10 mouse cellular contexts compared by ENCODE assay signal in the genomic region with DNA sequence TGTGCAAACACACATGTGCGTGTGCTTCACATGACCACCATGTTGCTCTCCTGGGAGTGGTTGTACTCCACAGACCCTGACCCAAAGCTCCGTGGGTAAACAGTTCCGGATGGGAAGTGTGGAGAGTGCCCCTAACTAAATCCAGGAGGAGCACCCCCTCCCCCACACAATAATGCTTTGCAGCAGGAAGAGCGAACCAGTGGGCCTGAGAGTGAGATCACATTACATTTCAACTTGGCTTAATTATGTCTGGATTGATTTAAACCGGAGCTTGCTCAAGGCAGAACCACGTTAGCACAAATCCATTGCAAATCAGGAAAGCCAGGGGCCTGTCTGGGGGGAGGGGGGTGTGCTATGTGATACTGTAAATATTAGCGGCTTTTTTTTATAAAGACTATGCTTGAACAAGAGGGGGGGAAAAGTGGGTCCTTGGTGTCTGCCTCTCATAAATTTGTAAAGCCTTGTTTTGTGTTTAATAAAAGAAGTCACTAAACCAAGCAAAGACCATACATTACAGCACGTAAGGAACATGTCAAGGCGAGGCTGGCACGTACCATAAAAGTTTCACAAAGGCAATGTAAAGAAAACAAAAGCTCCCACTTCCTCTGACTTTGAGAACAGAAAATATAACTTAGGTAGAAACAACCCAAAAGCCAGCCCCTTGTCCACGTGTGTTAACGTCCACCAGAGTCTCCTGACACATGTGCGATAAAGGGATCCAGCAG.
A peak's percentile ranks its signal among the peaks of the same experiment; 100 is the strongest.
DNase-seq lines count a peak whose midpoint lies in the region; ATAC-seq and TF ChIP-seq lines count a peak whose summit lies in the region.
"Had no signal": no experiment of that assay in that cellular context is flagged by ENCODE, and none has a peak within 500 bp of the region (broad histone marks: within the 10 kb centered on the region; RNA-seq: fewer than 3 reads in every experiment).

No protein-coding gene starts in this region.

- H3K4me1 ChIP-seq in lung, embryonic 14.5 days (ENCODE audit: insufficient read depth) = peaks cover 9% of the 10 kb centered on the region; the same call in 1 of the 2 replicates
- peaks cover 48% of the 10 kb centered on the region for H3K4me1 ChIP-seq in embryonic facial prominence, embryonic 14.5 days (ENCODE audit: control insufficient read depth, insufficient read depth, low read length)
- H3K4me1 ChIP-seq in intestine, embryonic 16.5 days (ENCODE audit: control insufficient read depth, insufficient read depth, low read length) = peaks cover 37% of the 10 kb centered on the region
- no peaks in the 10 kb centered on the region for H3K4me1 ChIP-seq in neural tube, embryonic 14.5 days (ENCODE audit: control insufficient read depth, insufficient read depth, low read length)

- WGBS in lung, embryonic 14.5 days = 36% methylated on average over 13 of the region's 13 CpGs
- WGBS in embryonic facial prominence, embryonic 14.5 days = 13% methylated on average over 13 of the region's 13 CpGs
- 44% methylated on average over 13 of the region's 13 CpGs for WGBS in intestine, embryonic 16.5 days
- 45% methylated on average over 13 of the region's 13 CpGs for WGBS in neural tube, embryonic 14.5 days

- peaks cover 71% of the 10 kb centered on the region for H3K36me3 ChIP-seq in lung, embryonic 14.5 days (ENCODE audit: insufficient read depth)
- peaks cover 57% of the 10 kb centered on the region for H3K36me3 ChIP-seq in embryonic facial prominence, embryonic 14.5 days (ENCODE audit: control insufficient read depth, insufficient read depth, low read length)
- peaks cover 10% of the 10 kb centered on the region for H3K36me3 ChIP-seq in intestine, embryonic 16.5 days (ENCODE audit: control insufficient read depth, insufficient read depth, low read length)
- H3K36me3 ChIP-seq in neural tube, embryonic 14.5 days (ENCODE audit: control insufficient read depth, insufficient read depth, low read length) = peaks cover 21% of the 10 kb centered on the region

- H3K4me3 ChIP-seq in lung, embryonic 14.5 days (ENCODE audit: low read depth, low read length) = no peak overlapping the region
- no peak overlapping the region for H3K4me3 ChIP-seq in embryonic facial prominence, embryonic 14.5 days (ENCODE audit: low read depth, low read length)
- no peak overlapping the region for H3K4me3 ChIP-seq in intestine, embryonic 16.5 days (ENCODE audit: low read length)
- H3K4me3 ChIP-seq in neural tube, embryonic 14.5 days (ENCODE audit: low read depth, low read length) = no peak overlapping the region

- no peaks in the 10 kb centered on the region for H3K27me3 ChIP-seq in lung, embryonic 14.5 days (ENCODE audit: insufficient read depth, low read length)
- no peaks in the 10 kb centered on the region for H3K27me3 ChIP-seq in embryonic facial prominence, embryonic 14.5 days (replicated peaks; ENCODE audit: control insufficient read depth, insufficient read depth, low read length)
- no peaks in the 10 kb centered on the region for H3K27me3 ChIP-seq in intestine, embryonic 16.5 days (replicated peaks; ENCODE audit: control insufficient read depth, insufficient read depth, low read length)
- no peaks in the 10 kb centered on the region for H3K27me3 ChIP-seq in neural tube, embryonic 14.5 days (ENCODE audit: control insufficient read depth, insufficient read depth, low read length)

- peak; percentile 71 for DNase-seq in lung, embryonic 14.5 days
- DNase-seq in lung, adult 18-20 months = no peak
- DNase-seq in embryonic facial prominence, embryonic 14.5 days (ENCODE audit: low spot score) = peak; percentile 96
- DNase-seq in cerebellum, adult 11-12 months = no peak
- DNase-seq: adrenal gland, postnatal 10 days; cerebellum, postnatal 36 days had no signal

- peak; percentile 67 for ATAC-seq in lung, embryonic 14.5 days (ENCODE audit: insufficient read depth)
- ATAC-seq in embryonic facial prominence, embryonic 14.5 days (ENCODE audit: low read depth) = peak; percentile 90
- ATAC-seq in intestine, embryonic 16.5 days = peak; percentile 43
- peak; percentile 68; the same call in 1 of the 2 replicates for ATAC-seq in neural tube, embryonic 14.5 days (ENCODE audit: low read depth)
- ATAC-seq in inflammation-experienced regulatory T-cells, adult 6 months = no peak

- no peak overlapping the region for H3K9ac ChIP-seq in lung, embryonic 14.5 days
- no peak overlapping the region for H3K9ac ChIP-seq in embryonic facial prominence, embryonic 14.5 days (ENCODE audit: low read depth, low read length)
- H3K9ac ChIP-seq in intestine, embryonic 16.5 days (ENCODE audit: low read depth, low read length) = peak overlapping the region; percentile 29; the same call in 1 of the 2 replicates
- no peak overlapping the region for H3K9ac ChIP-seq in neural tube, embryonic 14.5 days (replicated peaks; ENCODE audit: low read depth, low read length)
- H3K9ac ChIP-seq: liver, embryonic 14.5 days had no signal

- peak overlapping the region; percentile 71 for H3K27ac ChIP-seq in lung, embryonic 14.5 days (ENCODE audit: low read depth)
- peak overlapping the region; percentile 81 for H3K27ac ChIP-seq in embryonic facial prominence, embryonic 14.5 days (replicated peaks; ENCODE audit: low read depth, low read length)
- H3K27ac ChIP-seq in intestine, embryonic 16.5 days (ENCODE audit: low read length) = peak overlapping the region; percentile 79
- H3K27ac ChIP-seq in neural tube, embryonic 14.5 days (ENCODE audit: low read depth, low read length) = no peak overlapping the region
- H3K27ac ChIP-seq: liver, embryonic 14.5 days had no signal

- no peak overlapping the region for H3K4me2 ChIP-seq in lung, embryonic 14.5 days
- H3K4me2 ChIP-seq in embryonic facial prominence, embryonic 14.5 days (ENCODE audit: low read depth, low read length) = peak overlapping the region; percentile 17; the same call in 1 of the 2 replicates
- no peak overlapping the region for H3K4me2 ChIP-seq in intestine, embryonic 16.5 days (ENCODE audit: low read depth, low read length)
- H3K4me2 ChIP-seq in neural tube, embryonic 14.5 days (ENCODE audit: low read depth, low read length) = no peak overlapping the region

- H3K9me3 ChIP-seq in lung, embryonic 14.5 days (ENCODE audit: low read depth, low read length) = no peaks in the 10 kb centered on the region
- no peaks in the 10 kb centered on the region for H3K9me3 ChIP-seq in embryonic facial prominence, embryonic 14.5 days (ENCODE audit: control insufficient read depth, low read length)
- no peaks in the 10 kb centered on the region for H3K9me3 ChIP-seq in intestine, embryonic 16.5 days (ENCODE audit: control insufficient read depth, low read length)
- no peaks in the 10 kb centered on the region for H3K9me3 ChIP-seq in neural tube, embryonic 14.5 days (ENCODE audit: control insufficient read depth, low read length)

- no peak for TF ChIP-seq CTCF in lung, embryonic 14.5 days (IDR thresholded peaks at IDR 0.05; ENCODE audit: low read depth)

Comparison
In these comparisons a context has a peak if more than half of its experiments do, and no peak if none do; other contexts are left out.
1. DNase-seq: peak in lung, embryonic 14.5 days (single experiment) and embryonic facial prominence, embryonic 14.5 days (single experiment); none in lung, adult 18-20 months (0 of 2) and cerebellum, adult 11-12 months (single experiment).